Comparison of ENCODE assay signal across 28 mouse cellular contexts in the genomic region with DNA sequence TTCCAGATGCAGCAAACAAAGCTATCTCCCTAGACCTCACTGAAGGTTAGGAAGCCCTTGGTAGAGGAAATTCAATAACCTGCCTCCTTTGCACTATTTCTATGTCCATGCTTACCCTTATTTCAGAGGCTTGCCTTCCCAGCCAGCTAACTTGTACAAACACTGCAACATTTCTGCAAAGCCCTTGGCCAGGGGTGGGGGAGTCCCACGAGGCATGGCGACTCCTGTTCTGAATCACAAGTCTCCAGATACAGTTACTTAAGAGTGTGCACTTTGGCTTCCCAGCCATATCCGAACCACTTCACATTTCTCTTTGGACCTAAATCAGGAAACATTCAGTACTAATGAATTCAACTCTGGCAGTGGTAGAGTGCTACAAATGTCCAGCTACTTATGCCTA. TPM values are rescaled to one million over a fixed set of nuclear protein-coding genes. Genes with fewer than 3 reads are reported as not detected.
DNase-seq lines count a peak whose midpoint lies in the region; ATAC-seq and TF ChIP-seq lines count a peak whose summit lies in the region.
"Had no signal": no experiment of that assay in that cellular context is flagged by ENCODE, and none has a peak within 500 bp of the region (broad histone marks: within the 10 kb centered on the region; RNA-seq: fewer than 3 reads in every experiment).

No protein-coding gene starts in this region.

- no peak overlapping the region for H3K4me3 ChIP-seq in gastrocnemius, adult 2 months
- no peak overlapping the region for H3K4me3 ChIP-seq in limb, embryonic 11.5 days (ENCODE audit: low read depth, low read length)
- no peak overlapping the region for H3K4me3 ChIP-seq in limb, embryonic 10.5 days
- no peak overlapping the region for H3K4me3 ChIP-seq in cerebellum, adult 2 months (replicated peaks; ENCODE audit: insufficient read depth, low read depth, low read length)
- H3K4me3 ChIP-seq: forebrain, embryonic 13.5 days; heart, embryonic 13.5 days; hindbrain, embryonic 12.5 days; intestine, embryonic 15.5 days; layer of hippocampus, adult 2 months; myocyte; neural tube, embryonic 12.5 days had no signal

- H3K4me1 ChIP-seq in limb, embryonic 11.5 days (ENCODE audit: control insufficient read depth, insufficient read depth, low read length): no peaks in the 10 kb centered on the region
- H3K4me1 ChIP-seq in limb, embryonic 10.5 days: peaks cover 7% of the 10 kb centered on the region
- no peaks in the 10 kb centered on the region for H3K4me1 ChIP-seq in cerebellum, adult 2 months (ENCODE audit: control insufficient read depth, insufficient read depth, low read length)
- H3K4me1 ChIP-seq: forebrain, embryonic 13.5 days; hindbrain, embryonic 12.5 days; intestine, embryonic 15.5 days; neural tube, embryonic 12.5 days had no signal

- no peak overlapping the region for H3K9ac ChIP-seq in limb, embryonic 11.5 days (ENCODE audit: low read length)
- H3K9ac ChIP-seq: forebrain, embryonic 13.5 days; heart, embryonic 13.5 days; hindbrain, embryonic 12.5 days; intestine, embryonic 15.5 days; liver, embryonic 14.5 days; neural tube, embryonic 12.5 days had no signal

- DNase-seq in gastrocnemius, adult 2 months: peak; percentile 59
- no peak for DNase-seq in gastrocnemius, postnatal 10 days
- no peak for DNase-seq in limb, embryonic 11.5 days (ENCODE audit: low spot score)
- DNase-seq in limb, embryonic 10.5 days (ENCODE audit: low spot score): no peak
- peak; percentile 29 to 42 for DNase-seq in gastrocnemius, adult 8-10 months (ENCODE audit: low spot score in 2 of 2)
- DNase-seq in heart, postnatal 4 days: peak; percentile 8
- DNase-seq in right cerebral cortex, postnatal 10 days (ENCODE audit: low spot score in 2 of 2): no peak
- no peak for DNase-seq in cerebellum, adult 2 months
- DNase-seq: cerebellum, adult 9-10 months; cerebellum, postnatal 36 days; kidney, adult 2 months; kidney, postnatal 36 days; left cerebral cortex, postnatal 4 days; liver; lung, adult 2 months; lung, postnatal 10 days had no signal

- intact Hi-C loops in gastrocnemius, adult 2 months (cut with DNase I): no loop called here

- no peak overlapping the region for H3K27ac ChIP-seq in gastrocnemius, adult 2 months
- H3K27ac ChIP-seq in limb, embryonic 11.5 days (replicated peaks; ENCODE audit: low read depth, low read length): no peak overlapping the region
- H3K27ac ChIP-seq in limb, embryonic 10.5 days: no peak overlapping the region
- no peak overlapping the region for H3K27ac ChIP-seq in cerebellum, adult 2 months (ENCODE audit: insufficient read depth, low read length)
- H3K27ac ChIP-seq: forebrain, embryonic 13.5 days; heart, embryonic 13.5 days; hindbrain, embryonic 12.5 days; hindbrain, postnatal 0 days; intestine, embryonic 15.5 days; layer of hippocampus, adult 2 months; liver, embryonic 14.5 days; neural tube, embryonic 12.5 days had no signal

- H3K27me3 ChIP-seq in limb, embryonic 11.5 days (ENCODE audit: control insufficient read depth, insufficient read depth, low read length): no peaks in the 10 kb centered on the region
- no peaks in the 10 kb centered on the region for H3K27me3 ChIP-seq in limb, embryonic 10.5 days (ENCODE audit: low read depth, poor library complexity, severe bottlenecking)
- H3K27me3 ChIP-seq in cerebellum, adult 2 months (ENCODE audit: control insufficient read depth, insufficient read depth, low read length): no peaks in the 10 kb centered on the region
- H3K27me3 ChIP-seq: forebrain, embryonic 13.5 days; heart, embryonic 13.5 days; hindbrain, embryonic 12.5 days; intestine, embryonic 15.5 days; neural tube, embryonic 12.5 days had no signal

- 80% methylated on average over 3 of the region's 3 CpGs for WGBS in limb, embryonic 11.5 days
- WGBS in limb, embryonic 10.5 days: 94% methylated on average over 3 of the region's 3 CpGs
- 88% methylated on average over 3 of the region's 3 CpGs for WGBS in cerebellum, adult 2 months

- ATAC-seq in limb, embryonic 11.5 days (ENCODE audit: insufficient number of reproducible peaks, low FRiP score, low TSS enrichment, low read depth): 0 out of 2 replicates have a peak, but pooled peaks have one; percentile 31
- ATAC-seq: activated CD4-positive, CD25-positive, alpha-beta regulatory T cell, adult 4 months; CD4-positive, CD25-positive, alpha-beta regulatory T cell, adult 4 months; forebrain, embryonic 13.5 days; hindbrain, postnatal 0 days; intestine, embryonic 15.5 days had no signal

- no peak for TF ChIP-seq POLR2A in cerebellum, adult 2 months (IDR thresholded peaks at IDR 0.05; ENCODE audit: borderline replicate concordance, insufficient read depth, low read length)

- no peaks in the 10 kb centered on the region for H3K36me3 ChIP-seq in limb, embryonic 11.5 days (ENCODE audit: control insufficient read depth, insufficient read depth, low read length)
- no peaks in the 10 kb centered on the region for H3K36me3 ChIP-seq in limb, embryonic 10.5 days
- H3K36me3 ChIP-seq: hindbrain, embryonic 12.5 days; intestine, embryonic 15.5 days; neural tube, embryonic 12.5 days had no signal

- H3K9me3 ChIP-seq in limb, embryonic 11.5 days (ENCODE audit: control insufficient read depth, low read length): no peaks in the 10 kb centered on the region
- H3K9me3 ChIP-seq in limb, embryonic 10.5 days (replicated peaks): no peaks in the 10 kb centered on the region
- H3K9me3 ChIP-seq: forebrain, embryonic 13.5 days; heart, embryonic 13.5 days; hindbrain, embryonic 12.5 days; intestine, embryonic 15.5 days; neural tube, embryonic 12.5 days had no signal

- H3K4me2 ChIP-seq in limb, embryonic 11.5 days (ENCODE audit: low read depth, severe bottlenecking): no peak overlapping the region
- H3K4me2 ChIP-seq: forebrain, embryonic 13.5 days; heart, embryonic 13.5 days; hindbrain, embryonic 12.5 days; intestine, embryonic 15.5 days; midbrain, embryonic 11.5 days; neural tube, embryonic 12.5 days had no signal

- no peak for TF ChIP-seq CTCF in gastrocnemius, adult 2 months (IDR thresholded peaks at IDR 0.05)
- TF ChIP-seq CTCF in cerebellum, adult 2 months (IDR thresholded peaks at IDR 0.05; ENCODE audit: borderline replicate concordance, insufficient read depth, low read depth, low read length): no peak

RNA-seq across cellular contexts. Expression of a gene that starts 27.5 kb away (rescaled TPM):
- 1 to 10 TPM; 4.2 to 5.2 TPM for total RNA-seq in gastrocnemius, adult 2 months (2021)
- total RNA-seq in gastrocnemius, postnatal 10 days (2021): 10 to 100 TPM; 10.9 to 13.3 TPM
- polyA plus RNA-seq in limb, embryonic 11.5 days (2014; fragmentation: Nextera tagmentation; extraction: Ambion mirVana): 1.5 and 1.9 TPM in 2 replicates
- 0.83 and 1.1 TPM in 2 replicates for polyA plus RNA-seq in limb, embryonic 10.5 days (2016; fragmentation: Nextera tagmentation; extraction: Ambion mirVana)
- total RNA-seq in gastrocnemius, adult 8-10 months (2022): 1 to 10 TPM; 3.0 to 7.1 (median 3.4) TPM
- 10 to 100 TPM; 10.2 to 10.6 TPM for total RNA-seq in heart, postnatal 4 days (2021)
- polyA plus RNA-seq in cerebellum, adult 2 months (2012; rRNA removed): 1.0 and 1.2 TPM in 2 replicates
- polyA plus RNA-seq: CD4-positive, CD25-positive, alpha-beta regulatory T cell, adult 4 months had no signal

Comparison
In these comparisons a context has a peak if more than half of its experiments do, and no peak if none do; other contexts are left out.
1. DNase-seq: peak in gastrocnemius, adult 2 months (single experiment), gastrocnemius, adult 8-10 months (2 of 2) and heart, postnatal 4 days (single experiment); none in gastrocnemius, postnatal 10 days (single experiment), limb, embryonic 11.5 days (single experiment), limb, embryonic 10.5 days (single experiment), right cerebral cortex, postnatal 10 days (0 of 2) and cerebellum, adult 2 months (0 of 2).